Mouse (Mus musculus) kidney, adult 2 months (tissue): ENCODE measurements at regions not wholly inside any gene's neighbourhood (a gene's known extent, or its start where the extent isn't known, plus 50 kb on each side); places are given as distances from the start of the nearest gene placed in this dataset.

Experiments used
- CTCF ChIP-seq: fragments of 200-500 bp; conservative IDR thresholded peaks from 2 replicates; pipeline ENCODE4 v1.5.1; 2011; ENCODE audit warnings: low read depth, mild to moderate bottlenecking, control low read depth, low read length, moderate library complexity, mixed read lengths; ENCODE audit not compliant: insufficient read depth, insufficient read length
- POLR2A ChIP-seq: fragments of 200-500 bp; IDR thresholded peaks from one replicate; pipeline ENCODE4 v1.6.1; 2011; ENCODE audit warnings: low read depth, low read length, control low read depth

DNA sequence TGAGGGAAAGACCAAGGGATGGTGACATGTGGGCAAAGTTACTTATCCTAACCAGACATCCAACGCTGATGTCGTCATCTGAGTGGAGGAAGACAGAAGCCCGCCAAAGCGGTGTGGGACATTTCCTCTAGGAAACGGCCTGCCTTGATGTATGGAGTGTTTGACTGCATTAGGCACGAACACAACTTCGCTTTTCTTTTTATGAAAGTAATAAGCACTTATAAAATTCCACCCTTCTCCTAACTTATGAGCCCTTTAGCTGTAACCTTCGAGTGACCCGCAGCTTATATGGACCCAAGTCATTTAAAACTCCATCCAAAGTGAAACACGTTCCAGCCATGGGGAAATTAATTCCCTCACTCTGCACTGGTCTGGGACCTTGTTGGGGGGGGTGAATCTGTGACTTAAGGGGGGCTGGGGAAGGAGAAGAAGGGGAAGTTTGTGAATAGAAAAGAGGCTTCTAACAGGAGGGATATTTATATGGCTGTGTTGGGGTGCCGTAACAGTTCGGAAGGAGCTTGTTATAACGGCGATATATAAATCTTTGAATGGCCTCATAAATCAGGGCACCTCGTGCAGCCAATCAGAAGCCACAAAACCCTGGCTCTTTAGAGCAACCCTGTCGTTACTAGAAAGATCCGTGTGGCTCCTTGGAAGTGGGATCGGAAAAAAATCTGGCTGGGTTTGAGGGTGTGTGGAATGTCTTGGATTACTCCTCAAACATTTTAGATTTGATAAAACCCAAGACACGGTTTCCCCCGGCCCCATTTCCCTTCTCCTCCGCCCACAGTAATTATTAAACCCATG lies 280.9 kb downstream of the Med13l start:
- TF ChIP-seq POLR2A = no peak
- no peak for TF ChIP-seq CTCF
